Mouse (Mus musculus) CH12.LX (cell line): ENCODE data around the gene Trip4. TPM values are rescaled to one million over a fixed set of nuclear protein-coding genes. Genes with fewer than 3 reads are reported as not detected.

Experiments used
- DNase-seq: peaks from one replicate; pipeline ENCODE4 v3.0.0-alpha.2; 2013; ENCODE audit errors: extremely low read depth
- H3K27ac ChIP-seq: 2 replicates; pipeline ENCODE4 v1.5.1; 2012; ENCODE audit warnings: low read depth, mild to moderate bottlenecking, control low read depth, moderate library complexity; ENCODE audit not compliant: insufficient read depth
- H3K27me3 ChIP-seq: replicated peaks from 2 replicates; pipeline ENCODE3; 2012; ENCODE audit warnings: inconsistent platforms
- H3K36me3 ChIP-seq, 2 experiments: replicated peaks in 1 of 2; 2 replicates each; pipeline versions ENCODE3 to v1.6.1; 2012; ENCODE audit warnings: inconsistent platforms in 1 of 2, low read length in 1 of 2, mild to moderate bottlenecking in 1 of 2, mixed read lengths in 1 of 2, moderate library complexity in 1 of 2; ENCODE audit not compliant: control insufficient read depth in 1 of 2, insufficient read depth in 1 of 2
- H3K4me1 ChIP-seq, 2 experiments: 2 replicates each; pipeline ENCODE4 v1.6.1; 2012; ENCODE audit warnings: inconsistent platforms in 1 of 2, moderate library complexity in 1 of 2; ENCODE audit not compliant: insufficient read depth in 2 of 2, control insufficient read depth in 1 of 2
- H3K4me2 ChIP-seq: 2 replicates; pipeline ENCODE4 v1.6.1; 2012; ENCODE audit warnings: low read depth, mild to moderate bottlenecking, control low read depth; ENCODE audit not compliant: poor library complexity, insufficient read depth, severe bottlenecking
- H3K4me3 ChIP-seq, 3 experiments: fragments of 150-350 bp in 1 of 3; sonication (generic) in 1 of 3; replicated peaks in 1 of 3; 2 replicates each; pipeline versions ENCODE3 to v1.5.1; 2011 to 2012; ENCODE audit warnings: low read depth in 2 of 3, low read length in 2 of 3, mild to moderate bottlenecking in 2 of 3, moderate library complexity in 2 of 3, control low read depth in 1 of 3, improper control_type of control experiment in 1 of 3, inconsistent platforms in 1 of 3, mixed read lengths in 1 of 3; ENCODE audit not compliant: poor library complexity in 1 of 3
- H3K79me2 ChIP-seq: replicated peaks from 2 replicates; pipeline ENCODE4 v1.6.1; 2012; ENCODE audit warnings: mild to moderate bottlenecking, moderate library complexity; ENCODE audit not compliant: control insufficient read depth, poor library complexity, insufficient read depth, severe bottlenecking; ENCODE audit errors: extremely low read depth
- H3K9ac ChIP-seq: 2 replicates; pipeline ENCODE4 v1.6.1; 2012; ENCODE audit warnings: low read depth, mild to moderate bottlenecking, control low read depth, moderate library complexity; ENCODE audit not compliant: insufficient read depth
- H3K9me3 ChIP-seq: replicated peaks from 2 replicates; pipeline ENCODE3; 2012; ENCODE audit warnings: low read length, inconsistent platforms, mixed read lengths
- BHLHE40 ChIP-seq: IDR thresholded peaks from 2 replicates; pipeline ENCODE4 v1.6.1; 2011; ENCODE audit warnings: mild to moderate bottlenecking, low read depth, low read length, improper control_type of control experiment
- CHD2 ChIP-seq: IDR thresholded peaks from 2 replicates; pipeline ENCODE4 v1.6.1; 2011; ENCODE audit warnings: low read length, improper control_type of control experiment
- ETS1 ChIP-seq: conservative IDR thresholded peaks from 2 replicates; pipeline ENCODE4 v1.6.1; 2012; ENCODE audit warnings: low read depth, mild to moderate bottlenecking, inconsistent platforms, low read length, improper control_type of control experiment, moderate library complexity
- IRF4 ChIP-seq: IDR thresholded peaks from 2 replicates; pipeline ENCODE4 v1.6.1; 2014; ENCODE audit warnings: low read depth, mild to moderate bottlenecking, inconsistent platforms, low read length, improper control_type of control experiment
- MAX ChIP-seq: IDR thresholded peaks from 2 replicates; pipeline ENCODE4 v1.6.1; 2011; ENCODE audit warnings: low read length, improper control_type of control experiment
- MAZ ChIP-seq: IDR thresholded peaks from 2 replicates; pipeline ENCODE4 v1.6.1; 2012; ENCODE audit warnings: low read depth, mild to moderate bottlenecking, inconsistent platforms, low read length, improper control_type of control experiment, moderate library complexity
- MEF2A ChIP-seq: IDR thresholded peaks from 2 replicates; pipeline ENCODE4 v1.6.1; 2014; ENCODE audit warnings: low read depth, mild to moderate bottlenecking, inconsistent platforms, low read length, improper control_type of control experiment, borderline replicate concordance
- MXI1 ChIP-seq: IDR thresholded peaks from 2 replicates; pipeline ENCODE4 v1.6.1; 2011; ENCODE audit warnings: mild to moderate bottlenecking, low read depth, low read length, improper control_type of control experiment
- MYC ChIP-seq: IDR thresholded peaks from 2 replicates; pipeline ENCODE4 v1.6.1; 2011; ENCODE audit warnings: low read depth, mild to moderate bottlenecking, improper control_type of control experiment, low read length
- PAX5 ChIP-seq: IDR thresholded peaks from 2 replicates; pipeline ENCODE4 v1.6.1; 2012; ENCODE audit warnings: low read length, inconsistent platforms, mixed read lengths
- POLR2A ChIP-seq: IDR thresholded peaks from 2 replicates; pipeline ENCODE4 v1.6.1; 2011; ENCODE audit warnings: low read depth, mild to moderate bottlenecking, improper control_type of control experiment, low read length
- POLR2AphosphoS2 ChIP-seq: IDR thresholded peaks from 2 replicates; pipeline ENCODE4 v1.6.1; 2011; ENCODE audit warnings: low read depth, low read length, improper control_type of control experiment
- SIN3A ChIP-seq: IDR thresholded peaks from 2 replicates; pipeline ENCODE4 v1.6.1; 2012; ENCODE audit warnings: low read length, improper control_type of control experiment, inconsistent platforms
- TBP ChIP-seq: conservative IDR thresholded peaks from 2 replicates; pipeline ENCODE4 v1.6.1; 2011; ENCODE audit warnings: low read depth, low read length, improper control_type of control experiment
- UBTF ChIP-seq: IDR thresholded peaks from 2 replicates; pipeline ENCODE4 v1.6.1; 2012; ENCODE audit warnings: low read depth, mild to moderate bottlenecking, inconsistent platforms, low read length, improper control_type of control experiment, moderate library complexity
- USF1 ChIP-seq: IDR thresholded peaks from 2 replicates; pipeline ENCODE4 v1.6.1; 2014; ENCODE audit warnings: low read depth, mild to moderate bottlenecking, inconsistent platforms, low read length, improper control_type of control experiment
- dilution Hi-C: fragments of 300-500 bp; cut with MboI; formaldehyde crosslinking; loops from 2 replicates; pipeline ENCODE4 v1.14.3; 2020; ENCODE audit warnings: low sequenced_read_pairs; ENCODE audit not compliant: extremely low pct_unique_long_range_greater_than_20kb, extremely low pct_ligation_motif_present
- in situ Hi-C: fragments of 300-500 bp; cut with MboI; formaldehyde crosslinking; loops from 3 replicates; pipeline ENCODE4 v1.14.3; 2019; ENCODE audit warnings: low sequenced_read_pairs, low pct_ligation_motif_present, low pct_unique_long_range_greater_than_20kb, mixed read lengths
- polyA plus RNA-seq: library from polyadenylated mRNA; unstranded; fragments of >175 nt; gene quantifications from 2 replicates; pipeline ENCODE4 v1.2.1, GENCODE M21; 2012; ENCODE audit warnings: low read depth; ENCODE audit not compliant: insufficient read length
- total RNA-seq, 2 experiments: library from RNA; depleted of rRNA; stranded (reverse); fragments of 300-350 nt in 1 of 2; fragments of >200 nt in 1 of 2; gene quantifications; 2 replicates each; pipeline ENCODE4 v1.2.3; 2012 to 2014

Trip4 gene
- total and polyA plus RNA-seq, 3 experiments = 12.0 to 15.4 (median 14.4) TPM

DNA sequence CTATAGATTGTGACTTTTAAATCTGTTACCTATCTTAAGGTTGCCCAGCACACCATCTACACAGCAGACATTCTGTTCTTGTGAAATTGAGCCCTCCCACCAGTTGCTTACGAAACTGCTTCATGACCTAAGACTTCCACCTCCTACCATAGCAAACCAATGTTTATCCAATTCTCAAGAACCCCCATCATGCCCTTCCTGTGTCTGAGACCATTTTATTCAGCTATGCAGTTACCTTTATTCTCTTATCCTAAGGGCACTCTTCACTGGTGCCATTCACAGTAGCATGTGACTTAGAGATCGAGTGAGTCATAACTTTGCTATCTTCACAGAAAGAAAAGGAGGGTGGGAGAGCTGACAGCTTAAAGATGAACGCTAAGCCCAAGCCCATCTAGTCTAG is 80.1 kb downstream of the Trip4 start:
- dilution Hi-C loops (no loop called here), in situ Hi-C loops (loop anchor here (5.0 kb wide), 1 partner anchor 156 kb away; no protein-coding TSS in a partner anchor)
- DNase-seq = peak; percentile 48

DNA sequence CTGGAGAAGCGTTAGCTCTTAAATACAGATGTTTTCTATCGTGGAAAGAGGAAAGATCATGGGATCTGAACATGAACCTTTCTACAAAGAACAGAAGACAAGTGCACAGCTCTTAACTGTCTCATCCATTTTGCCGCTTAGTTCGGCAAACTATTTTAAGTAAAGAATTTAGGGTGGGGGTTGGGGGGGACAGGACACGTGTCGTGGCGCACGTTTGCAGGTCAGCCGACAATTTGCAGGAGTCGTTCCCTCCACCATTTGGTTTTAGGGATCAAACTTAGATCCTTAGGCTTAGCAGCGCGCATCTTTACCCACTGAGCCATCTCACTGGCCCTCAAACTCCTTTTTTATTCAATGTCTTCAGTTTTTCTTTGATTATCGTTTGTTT is 80.6 kb downstream of the Trip4 start:
- no peaks in the 10 kb centered on the region for H3K9me3 ChIP-seq
- dilution Hi-C loops (no loop called here), in situ Hi-C loops (loop anchor here (5.0 kb wide), 1 partner anchor 156 kb away; no protein-coding TSS in a partner anchor)
- H3K4me2 ChIP-seq = peak overlapping the region; percentile 90
- H3K27ac ChIP-seq = no peak overlapping the region
- peak overlapping the region; percentile 65 to 84 (median 84) for H3K4me3 ChIP-seq
- peaks cover 11% of the 10 kb centered on the region for H3K79me2 ChIP-seq
- peaks cover 9 to 60% of the 10 kb centered on the region in 2 experiments for H3K4me1 ChIP-seq
- peak overlapping the region; percentile 89 for H3K9ac ChIP-seq
- DNase-seq = no peak
- H3K36me3 ChIP-seq = no peaks in the 10 kb centered on the region
- no peaks in the 10 kb centered on the region for H3K27me3 ChIP-seq
- TF ChIP-seq MEF2A (0 out of 2 replicates have a peak, but pooled peaks have one; percentile 5), BHLHE40 (peak; percentile 96), MAX (peak; percentile 50; the same call in 1 of the 2 replicates), USF1 (peak; percentile 25), CHD2 (no peak; the same call in 1 of the 2 replicates), SIN3A (peak; percentile 23; the same call in 1 of the 2 replicates), IRF4 (no peak), UBTF (no peak), MYC (peak; percentile 83; the same call in 1 of the 2 replicates), MXI1 (peak; percentile 81; the same call in 1 of the 2 replicates), PAX5 (no peak)

More for the DNA sequence above, 80.1 kb downstream of the Trip4 start:
- H3K9me3 ChIP-seq = no peaks in the 10 kb centered on the region
- no peaks in the 10 kb centered on the region for H3K27me3 ChIP-seq
- H3K27ac ChIP-seq = no peak overlapping the region
- H3K36me3 ChIP-seq = no peaks in the 10 kb centered on the region
- peak overlapping the region; percentile 90 for H3K4me2 ChIP-seq
- peaks cover 11% of the 10 kb centered on the region for H3K79me2 ChIP-seq
- peak overlapping the region; percentile 89 for H3K9ac ChIP-seq
- H3K4me1 ChIP-seq = peaks cover 8 to 60% of the 10 kb centered on the region in 2 experiments
- TF ChIP-seq MAZ (no peak), SIN3A (peak; percentile 49; the same call in 1 of the 2 replicates), POLR2A (peak; percentile 27; the same call in 1 of the 2 replicates), ETS1 (no peak), IRF4 (peak; percentile 12; the same call in 1 of the 2 replicates), TBP (0 out of 2 replicates have a peak, but pooled peaks have one; percentile 46), POLR2AphosphoS2 (peak; percentile 26; the same call in 1 of the 2 replicates)
- H3K4me3 ChIP-seq = peak overlapping the region; percentile 65 to 84 (median 84)
